Mouse (Mus musculus) ovary, adult 2 months (tissue): ENCODE data around the gene Accs. TPM values are rescaled to one million over a fixed set of nuclear protein-coding genes. Genes with fewer than 3 reads are reported as not detected.

Source experiments
- polyA plus RNA-seq: library from polyadenylated mRNA; depleted of rRNA; stranded (reverse); fragments of >200 nt; gene quantifications from 2 replicates; pipeline ENCODE4 v1.2.3, GENCODE M21; 2012; rRNA removed

Gene Accs
- 27.9 and 31.5 TPM in 2 replicates for polyA plus RNA-seq

DNA sequence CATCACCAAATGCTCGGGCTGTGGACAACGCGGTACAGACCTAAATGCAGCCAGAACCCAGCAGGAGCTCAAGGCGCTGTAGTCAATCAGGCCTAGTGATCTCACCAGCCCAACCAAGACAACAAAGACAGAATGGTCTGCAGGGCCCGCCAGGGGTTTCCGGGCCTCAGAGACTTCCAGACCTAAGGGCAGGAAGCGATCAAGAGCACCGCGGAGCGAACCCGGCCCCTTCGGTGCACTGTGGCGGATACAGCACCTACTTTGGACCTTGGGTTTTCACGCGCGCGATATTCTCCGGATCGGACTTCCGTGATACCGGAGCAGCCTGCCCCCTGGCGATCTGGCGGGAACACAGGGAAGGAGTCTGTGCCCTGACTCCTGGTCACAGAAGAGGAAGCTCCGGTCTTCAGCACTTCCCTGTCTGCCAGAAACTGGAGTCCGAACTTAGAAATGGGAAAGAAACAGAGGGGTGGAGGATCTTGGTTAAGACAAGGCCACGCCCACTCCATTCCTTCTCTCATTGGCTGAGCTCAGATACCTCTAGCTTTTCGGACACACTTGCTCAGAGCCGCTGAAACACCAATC lies at the start of gene Accs:
TSS of gene Accs (minus strand) at position 439 of the 585 bp plus-strand sequence.

GRCm38 (mm10) chr2:93869107-93869600 lies 19.4 kb upstream of the Accs start, which contains the start of gene Accsl:
Gene Accsl (minus strand): TSS chr2:93869157.

DNA sequence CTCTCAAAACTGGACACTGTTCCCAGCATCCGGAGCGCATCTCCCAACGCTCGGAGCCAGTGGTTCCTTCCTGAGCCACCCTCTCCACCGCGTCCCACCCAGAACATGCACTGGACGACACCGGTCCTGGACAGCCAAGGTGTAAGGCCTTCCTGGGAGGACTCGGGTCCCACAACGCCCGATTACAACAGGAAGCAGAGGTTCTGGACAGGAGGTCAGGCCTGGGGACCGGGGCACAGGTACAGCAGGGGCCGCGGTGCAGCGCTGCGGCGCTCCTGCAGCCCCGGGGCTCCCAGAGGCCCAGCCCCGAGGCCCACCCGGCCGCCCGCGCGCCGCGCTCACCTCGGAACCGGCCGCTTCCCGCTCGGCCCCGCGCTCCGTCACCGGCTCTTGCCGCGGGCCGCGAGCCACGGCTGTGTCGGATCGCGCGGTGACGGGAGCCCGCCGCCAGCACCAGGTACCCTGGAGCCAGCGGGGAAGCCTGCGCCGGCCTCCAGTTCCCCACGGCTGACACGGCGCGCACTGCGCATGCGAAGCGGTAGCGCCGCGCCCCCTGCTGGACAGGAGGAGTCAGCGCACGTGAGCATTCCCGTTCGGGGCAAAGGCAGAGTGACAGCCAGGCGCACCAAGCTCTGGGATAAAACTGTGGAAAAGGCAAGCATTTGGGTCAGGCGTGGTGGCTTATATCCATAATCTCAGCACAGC lies 27.5 kb downstream of the Accs start, which contains the start of gene Ext2:
TSS of gene Ext2 (minus strand) at position 524 of the 705 bp plus-strand sequence.

Other genes starting within 250 kb of the Accs start
- gene Alx4, start 207.6 kb downstream of the Accs start, polyA plus RNA-seq = 0.32 and 0.41 TPM in 2 replicates
- gene Ext2, start 27.4 kb downstream of the Accs start, polyA plus RNA-seq = 81.9 and 89.9 TPM in 2 replicates
- 6.2 and 9.7 TPM in 2 replicates for gene Accsl, start 19.2 kb upstream of the Accs start, polyA plus RNA-seq
- gene Gm13889, start 107.3 kb upstream of the Accs start, polyA plus RNA-seq = 55.6 and 61.4 TPM in 2 replicates
- gene Gm27027, start 146.4 kb upstream of the Accs start, polyA plus RNA-seq = not detected in 2 replicates
- 29.9 and 38.3 TPM in 2 replicates for gene Alkbh3, start 160.9 kb upstream of the Accs start, polyA plus RNA-seq